Mouse (Mus musculus) layer of hippocampus, adult 2 months (tissue): ENCODE data around the gene Espn. TPM values are rescaled to one million over a fixed set of nuclear protein-coding genes. Genes with fewer than 3 reads are reported as not detected.

ENCODE experiments used
- DNase-seq, 2 experiments: peaks; one replicate each; pipeline ENCODE4 v3.0.0; 2022; ENCODE audit warnings: low spot score in 2 of 2
- H3K27ac ChIP-seq: fragments of 200-600 bp; 2 replicates; pipeline ENCODE4 v1.8.1; 2022
- H3K4me3 ChIP-seq: fragments of 200-600 bp; 2 replicates; pipeline ENCODE4 v1.8.1; 2022; ENCODE audit warnings: mild to moderate bottlenecking
- CTCF ChIP-seq: fragments of 200-600 bp; conservative IDR thresholded peaks from 2 replicates; pipeline ENCODE4 v1.8.1; 2022; ENCODE audit warnings: antibody characterized with exemption, mild to moderate bottlenecking, moderate library complexity
- total RNA-seq, 2 experiments: library from RNA; stranded (reverse); gene quantifications; 2 replicates each; pipeline ENCODE4 v1.2.3; 2021

Gene Espn
- total RNA-seq, 2 experiments from 2014 or later: 1.2 to 1.9 TPM

- Histone ChIP-seq H3K27ac (peak overlapping the region; percentile 77), H3K4me3 (peak overlapping the region; percentile 17)
- DNase-seq: no peak
- no peak for TF ChIP-seq CTCF
Measured at GRCm38 (mm10) chr4:152092751-152093293, 59.3 kb downstream of the Espn start.

GRCm38 (mm10) chr4:152090191-152090590 is 62.0 kb downstream of the Espn start:
- peak overlapping the region; percentile 88 for H3K4me3 ChIP-seq

GRCm38 (mm10) chr4:152088556-152089120 is 63.5 kb downstream of the Espn start:
- Histone ChIP-seq H3K4me3 (peak overlapping the region; percentile 88), H3K27ac (peak overlapping the region; percentile 98)
- TF ChIP-seq CTCF: no peak
- DNase-seq: peak; percentile 90 to 92

More at GRCm38 (mm10) chr4:152090191-152090590, 62.0 kb downstream of the Espn start:
- no peak for TF ChIP-seq CTCF
- peak overlapping the region; percentile 98 for H3K27ac ChIP-seq
- DNase-seq: no peak

GRCm38 (mm10) chr4:152088133-152088532 is 64.0 kb downstream of the Espn start:
- DNase-seq: no peak
- TF ChIP-seq CTCF: no peak
- Histone ChIP-seq H3K4me3 (peak overlapping the region; percentile 88), H3K27ac (peak overlapping the region; percentile 98)

GRCm38 (mm10) chr4:152087211-152088081 is 64.7 kb downstream of the Espn start:
- H3K27ac ChIP-seq: peak overlapping the region; percentile 98
- no peak for TF ChIP-seq CTCF
- peak overlapping the region; percentile 88 for H3K4me3 ChIP-seq
- DNase-seq: no peak

GRCm38 (mm10) chr4:152086505-152087210 is 65.5 kb downstream of the Espn start:
- peak overlapping the region; percentile 88 for H3K4me3 ChIP-seq
- H3K27ac ChIP-seq: peak overlapping the region; percentile 98
- no peak for TF ChIP-seq CTCF
- peak in 1 of 2 experiments; percentile 67 for DNase-seq

- TF ChIP-seq CTCF: no peak
- DNase-seq: no peak
- H3K27ac ChIP-seq: no peak overlapping the region
- H3K4me3 ChIP-seq: no peak overlapping the region
Measured at GRCm38 (mm10) chr4:152084616-152085015, 67.6 kb downstream of the Espn start.

GRCm38 (mm10) chr4:152083611-152084220 is 68.5 kb downstream of the Espn start:
- Histone ChIP-seq H3K27ac (peak overlapping the region; percentile 74; the same call in 1 of the 2 replicates), H3K4me3 (no peak overlapping the region)
- DNase-seq: no peak
- TF ChIP-seq CTCF: no peak

- Histone ChIP-seq H3K4me3 (no peak overlapping the region), H3K27ac (no peak overlapping the region)
- DNase-seq: no peak
- no peak for TF ChIP-seq CTCF
Measured at GRCm38 (mm10) chr4:152079931-152080330, 72.2 kb downstream of the Espn start.

- H3K4me3 ChIP-seq: no peak overlapping the region
- DNase-seq: no peak
- no peak overlapping the region for H3K27ac ChIP-seq
- peak; percentile 35 for TF ChIP-seq CTCF
Measured at GRCm38 (mm10) chr4:152079261-152079660, 72.9 kb downstream of the Espn start.

- DNase-seq: no peak
- Histone ChIP-seq H3K4me3 (no peak overlapping the region), H3K27ac (peak overlapping the region; percentile 53)
- no peak for TF ChIP-seq CTCF
Measured at GRCm38 (mm10) chr4:152078105-152078530, 74.1 kb downstream of the Espn start.

- no peak for DNase-seq
- Histone ChIP-seq H3K4me3 (no peak overlapping the region), H3K27ac (peak overlapping the region; percentile 53; the same call in 1 of the 2 replicates)
- TF ChIP-seq CTCF: no peak
Measured at GRCm38 (mm10) chr4:152077191-152077590, 75.0 kb downstream of the Espn start.

- Histone ChIP-seq H3K27ac (no peak overlapping the region), H3K4me3 (no peak overlapping the region)
- peak; percentile 40 for TF ChIP-seq CTCF
- DNase-seq: no peak
Measured at GRCm38 (mm10) chr4:152074548-152074947, 77.6 kb downstream of the Espn start.
